Mouse (Mus musculus) midbrain, embryonic 13.5 days (tissue): ENCODE measurements around the gene Gtf2e1. TPM values are rescaled to one million over a fixed set of nuclear protein-coding genes. Genes with fewer than 3 reads are reported as not detected.

Source experiments
- ATAC-seq: fragments of 200-750 bp; cut with Nextera tagmentation; 2 replicates; pipeline ENCODE4 v1.8.0; 2017; ENCODE audit warnings: mild to moderate bottlenecking, moderate TSS enrichment, moderate library complexity
- H3K27ac ChIP-seq: fragments of 300-500 bp; sonication (generic); 2 replicates; pipeline ENCODE4 v1.5.1; 2015; ENCODE audit warnings: inconsistent platforms, mild to moderate bottlenecking, moderate library complexity
- H3K27me3 ChIP-seq: fragments of 300-500 bp; sonication (generic); 2 replicates; pipeline ENCODE4 v1.6.1; 2015; ENCODE audit warnings: mild to moderate bottlenecking, inconsistent platforms
- H3K36me3 ChIP-seq: fragments of 300-500 bp; sonication (generic); 2 replicates; pipeline ENCODE4 v1.6.1; 2015; ENCODE audit warnings: mild to moderate bottlenecking, inconsistent platforms
- H3K4me1 ChIP-seq: fragments of 300-500 bp; sonication (generic); replicated peaks from 2 replicates; pipeline ENCODE4 v1.6.1; 2015; ENCODE audit warnings: inconsistent platforms
- H3K4me2 ChIP-seq: fragments of 300-500 bp; sonication (generic); replicated peaks from 2 replicates; pipeline ENCODE4 v1.6.1; 2015; ENCODE audit warnings: moderate library complexity, mild to moderate bottlenecking, inconsistent platforms
- H3K4me3 ChIP-seq: fragments of 300-500 bp; sonication (generic); replicated peaks from 2 replicates; pipeline ENCODE4 v1.5.1; 2015; ENCODE audit warnings: mild to moderate bottlenecking, inconsistent platforms
- H3K9ac ChIP-seq: fragments of 300-500 bp; sonication (generic); replicated peaks from 2 replicates; pipeline ENCODE4 v1.6.1; 2015; ENCODE audit warnings: mild to moderate bottlenecking, inconsistent platforms
- H3K9me3 ChIP-seq: fragments of 300-500 bp; sonication (generic); 2 replicates; pipeline ENCODE4 v1.6.1; 2016; ENCODE audit warnings: mild to moderate bottlenecking, inconsistent platforms
- WGBS: fragments of 180-500 bp; shearing (Covaris S2); methylation state at CpG from one replicate; pipeline ENCODE4 v1.1.7; 2015; 5-methylcytosine and 5-hydroxymethylcytosine counted together
- polyA plus RNA-seq: library from polyadenylated mRNA; unstranded; fragments of >200 nt; fragmentation: Nextera tagmentation; extraction: Ambion mirVana; gene quantifications from 2 replicates; pipeline ENCODE4 v1.2.1, GENCODE M21; 2015

The Gtf2e1 gene
- polyA plus RNA-seq, 1 experiment from 2014 or later, result 40.2 TPM

DNA sequence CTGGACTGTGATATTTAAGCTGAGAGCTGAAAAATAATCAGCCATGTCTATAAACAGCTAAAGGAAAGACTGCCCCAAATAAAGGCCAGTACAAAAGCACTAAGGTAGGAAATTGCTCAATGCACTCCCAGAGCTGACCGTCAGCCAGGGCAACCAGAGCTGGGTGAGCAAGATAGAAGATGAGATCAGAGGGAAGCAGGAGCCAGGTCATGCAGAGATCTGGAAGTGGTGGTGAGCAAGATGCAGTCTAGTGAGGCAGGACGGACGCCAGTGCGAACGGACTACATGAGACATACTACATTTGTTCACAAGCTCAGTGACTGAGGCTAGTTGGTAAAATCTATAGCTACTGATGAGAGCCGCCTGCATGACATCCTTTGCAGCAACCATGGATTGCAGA is 75.6 kb downstream of the Gtf2e1 start:
- Histone ChIP-seq H3K36me3 (no peaks in the 10 kb centered on the region), H3K9ac (no peak overlapping the region), H3K4me1 (no peaks in the 10 kb centered on the region), H3K27ac (no peak overlapping the region), H3K4me3 (no peak overlapping the region), H3K9me3 (no peaks in the 10 kb centered on the region), H3K27me3 (no peaks in the 10 kb centered on the region), H3K4me2 (no peak overlapping the region)
- no peak for ATAC-seq
- 91% methylated on average over 6 of the region's 6 CpGs for WGBS

- no peak for ATAC-seq
- WGBS, result 79% methylated on average over 4 of the region's 4 CpGs
- H3K27me3 ChIP-seq, result no peaks in the 10 kb centered on the region
Measured at GRCm38 (mm10) chr16:37462886-37463285, 76.7 kb downstream of the Gtf2e1 start.

GRCm38 (mm10) chr16:37461601-37462000 is 78.0 kb downstream of the Gtf2e1 start:
- H3K9me3 ChIP-seq, result no peaks in the 10 kb centered on the region
- H3K36me3 ChIP-seq, result no peaks in the 10 kb centered on the region
- no peak for ATAC-seq
- H3K9ac ChIP-seq, result no peak overlapping the region
- no peaks in the 10 kb centered on the region for H3K27me3 ChIP-seq
- H3K27ac ChIP-seq, result no peak overlapping the region
- H3K4me3 ChIP-seq, result no peak overlapping the region
- no peaks in the 10 kb centered on the region for H3K4me1 ChIP-seq
- H3K4me2 ChIP-seq, result no peak overlapping the region
- WGBS, result 97% methylated on average over 4 of the region's 4 CpGs

More at GRCm38 (mm10) chr16:37462886-37463285, 76.7 kb downstream of the Gtf2e1 start:
- Histone ChIP-seq H3K9ac (no peak overlapping the region), H3K36me3 (no peaks in the 10 kb centered on the region), H3K4me1 (no peaks in the 10 kb centered on the region), H3K9me3 (no peaks in the 10 kb centered on the region), H3K4me2 (no peak overlapping the region), H3K27ac (no peak overlapping the region), H3K4me3 (no peak overlapping the region)

Other genes with a start within 250 kb of the Gtf2e1 start
- gene Stxbp5l, start 154.8 kb downstream of the Gtf2e1 start, polyA plus RNA-seq, result 10.4 and 11.3 TPM in 2 replicates
- gene Rabl3, start 96 bp upstream of the Gtf2e1 start, polyA plus RNA-seq, result 25.3 and 29.8 TPM in 2 replicates
- gene Hgd, start 40.4 kb upstream of the Gtf2e1 start, polyA plus RNA-seq, result 0.17 TPM in 1 of 2 replicates, not detected in the other
- 58.4 and 58.8 TPM in 2 replicates for gene Ndufb4, start 114.7 kb upstream of the Gtf2e1 start, polyA plus RNA-seq
- 98.9 and 99.0 TPM in 2 replicates for gene Fstl1, start 237.1 kb upstream of the Gtf2e1 start, polyA plus RNA-seq